Mouse (Mus musculus) hindbrain, embryonic 12.5 days (tissue): ENCODE measurements around the gene Actn3. TPM values are rescaled to one million over a fixed set of nuclear protein-coding genes. Genes with fewer than 3 reads are reported as not detected.
A peak's percentile ranks its signal among the peaks of the same experiment; 100 is the strongest.

ENCODE experiments used
- ATAC-seq: fragments of 200-750 bp; cut with Nextera tagmentation; 2 replicates; pipeline ENCODE4 v1.8.0; 2017; ENCODE audit warnings: moderate TSS enrichment; ENCODE audit not compliant: low FRiP score
- H3K27ac ChIP-seq: fragments of 300-500 bp; sonication (generic); 2 replicates; pipeline ENCODE4 v1.5.1; 2016; ENCODE audit warnings: mild to moderate bottlenecking
- H3K27me3 ChIP-seq: fragments of 300-500 bp; sonication (generic); 2 replicates; pipeline ENCODE4 v1.6.1; 2016; ENCODE audit warnings: mild to moderate bottlenecking
- H3K36me3 ChIP-seq: fragments of 300-500 bp; sonication (generic); 2 replicates; pipeline ENCODE4 v1.6.1; 2016; ENCODE audit warnings: mild to moderate bottlenecking
- H3K4me1 ChIP-seq: fragments of 300-500 bp; sonication (generic); 2 replicates; pipeline ENCODE4 v1.6.1; 2016
- H3K4me2 ChIP-seq: fragments of 300-500 bp; sonication (generic); replicated peaks from 2 replicates; pipeline ENCODE4 v1.6.1; 2016; ENCODE audit warnings: mild to moderate bottlenecking
- H3K4me3 ChIP-seq: fragments of 300-500 bp; sonication (generic); 2 replicates; pipeline ENCODE4 v1.5.1; 2016; ENCODE audit warnings: mild to moderate bottlenecking
- H3K9ac ChIP-seq: fragments of 300-500 bp; sonication (generic); 2 replicates; pipeline ENCODE4 v1.6.1; 2016; ENCODE audit warnings: mild to moderate bottlenecking, moderate library complexity
- H3K9me3 ChIP-seq: fragments of 300-500 bp; sonication (generic); replicated peaks from 2 replicates; pipeline ENCODE4 v1.6.1; 2016; ENCODE audit warnings: mild to moderate bottlenecking
- WGBS: fragments of 180-500 bp; shearing (Covaris S2); methylation state at CpG from one replicate; pipeline ENCODE4 v1.1.7; 2016; 5-methylcytosine and 5-hydroxymethylcytosine counted together
- polyA plus RNA-seq: library from polyadenylated mRNA; unstranded; fragments of >200 nt; fragmentation: Nextera tagmentation; extraction: Ambion mirVana; gene quantifications from 2 replicates; pipeline ENCODE4 v1.2.1, GENCODE M21; 2016

The Actn3 gene
- polyA plus RNA-seq: 2.6 and 4.2 TPM in 2 replicates

- H3K27ac ChIP-seq: peak within 1 kb of the TSS; percentile 71
- WGBS: 4% methylated on average over 17 of the region's 17 CpGs
- ATAC-seq: peak; percentile 9; the same call in 1 of the 2 replicates
These were observed at the start of gene Actn3 for GRCm38 (mm10) chr19:4877785-4878184. TSS of gene Actn3 (minus strand) at chr19:4877909.

DNA sequence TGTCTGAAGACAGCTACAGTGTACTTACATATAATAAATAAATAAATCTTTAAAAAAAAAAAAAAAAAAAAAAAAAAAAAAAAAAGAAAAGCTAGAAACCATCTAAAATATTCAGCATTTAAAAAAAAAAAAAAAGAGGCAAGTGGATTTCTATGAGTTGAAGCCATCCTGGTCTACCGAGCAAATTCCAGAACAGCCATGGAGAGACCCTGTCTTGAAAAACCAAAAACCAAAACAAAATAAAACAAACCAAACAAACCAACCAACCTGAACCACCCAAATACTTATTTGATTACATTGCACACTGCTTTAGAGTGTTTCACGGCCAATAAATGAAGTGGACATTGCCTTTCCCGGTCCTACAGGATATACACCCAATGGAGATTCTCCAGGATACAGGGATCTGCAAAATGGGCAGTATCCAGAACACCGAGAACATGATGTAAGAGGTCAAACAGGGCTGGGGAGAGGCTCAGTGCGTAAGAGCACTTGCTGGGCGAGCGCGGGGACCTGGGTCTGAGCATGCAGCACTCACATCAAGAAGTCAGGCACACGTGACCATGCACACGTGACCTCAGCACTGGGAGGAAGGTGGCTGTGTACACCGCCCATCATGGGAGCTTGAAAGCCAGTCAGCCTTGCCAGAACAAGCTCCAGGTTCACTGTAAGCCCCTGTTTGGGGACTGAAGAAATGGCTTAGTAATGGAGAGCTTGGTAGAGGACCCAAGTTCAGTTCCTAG is 47.6 kb upstream of the Actn3 start:
- Histone ChIP-seq H3K4me2 (no peak overlapping the region), H3K4me1 (peaks cover 23% of the 10 kb centered on the region), H3K27me3 (no peaks in the 10 kb centered on the region)

More at GRCm38 (mm10) chr19:4877785-4878184, at the start of gene Actn3:
- H3K9me3 ChIP-seq: no peaks in the 10 kb centered on the region
- H3K4me3 ChIP-seq: peak within 1 kb of the TSS; percentile 96
- peaks cover 21% of the 10 kb centered on the region for H3K4me1 ChIP-seq
- H3K9ac ChIP-seq: peak within 1 kb of the TSS; percentile 82
- peak within 1 kb of the TSS; percentile 92 for H3K4me2 ChIP-seq
- 0 out of 2 replicates have a peak, but pooled peaks cover 5% of the 10 kb centered on the region for H3K27me3 ChIP-seq
- H3K36me3 ChIP-seq: no peaks in the 10 kb centered on the region

DNA sequence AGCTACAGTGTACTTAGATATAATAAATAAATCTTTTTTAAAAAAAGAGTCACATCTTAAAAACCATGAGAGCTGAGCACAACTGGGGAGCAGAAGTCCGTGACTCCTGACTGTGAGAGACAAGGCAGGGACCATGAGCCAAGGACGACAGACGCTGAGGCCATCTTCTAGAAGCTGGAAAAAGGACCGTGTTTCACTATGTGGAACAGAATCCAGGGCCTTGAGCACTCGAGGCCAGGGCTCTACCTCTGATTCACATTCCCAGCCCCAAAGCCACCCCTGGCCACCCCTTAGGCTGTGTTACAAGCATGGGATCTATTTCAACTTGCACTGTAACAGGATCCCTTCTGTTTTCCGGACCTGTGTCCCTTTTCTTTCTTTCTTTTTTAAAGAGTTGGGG is 41.9 kb upstream of the Actn3 start:
- Histone ChIP-seq H3K4me1 (no peaks in the 10 kb centered on the region), H3K36me3 (peaks cover 99% of the 10 kb centered on the region)

More for the DNA sequence above, 47.6 kb upstream of the Actn3 start:
- no peaks in the 10 kb centered on the region for H3K9me3 ChIP-seq
- no peak overlapping the region for H3K27ac ChIP-seq
- ATAC-seq: no peak
- no peak overlapping the region for H3K9ac ChIP-seq
- H3K4me3 ChIP-seq: no peak overlapping the region
- peaks cover 58% of the 10 kb centered on the region for H3K36me3 ChIP-seq
- WGBS: 96% methylated on average over 11 of the region's 11 CpGs

DNA sequence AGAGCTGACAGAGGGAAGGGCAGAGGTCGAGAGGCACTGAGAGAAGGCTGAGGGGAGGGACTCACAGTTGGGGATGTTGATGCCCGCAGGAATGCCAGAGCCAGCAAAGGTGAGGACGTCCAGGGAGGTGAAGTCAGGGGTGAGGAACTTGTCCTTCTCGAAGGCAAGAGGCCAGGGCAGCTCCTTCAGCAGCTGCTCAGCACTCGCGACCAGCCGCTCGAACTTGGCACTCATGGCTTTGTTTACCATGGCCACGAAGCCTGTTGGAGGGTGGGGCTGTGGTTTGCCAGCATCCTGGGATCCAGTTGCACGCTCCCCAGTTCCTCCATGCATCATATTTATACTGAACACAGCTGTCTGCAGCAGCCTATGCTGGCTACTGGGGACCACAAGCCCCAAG is 39.1 kb upstream of the Actn3 start:
- H3K27me3 ChIP-seq: no peaks in the 10 kb centered on the region
- 91% methylated on average over 10 of the region's 10 CpGs for WGBS
- no peak for ATAC-seq
- H3K27ac ChIP-seq: no peak overlapping the region
- no peak overlapping the region for H3K4me2 ChIP-seq
- no peak overlapping the region for H3K4me3 ChIP-seq
- no peaks in the 10 kb centered on the region for H3K4me1 ChIP-seq
- no peaks in the 10 kb centered on the region for H3K9me3 ChIP-seq
- H3K9ac ChIP-seq: no peak overlapping the region
- H3K36me3 ChIP-seq: peaks cover 99% of the 10 kb centered on the region

More for the DNA sequence above, 41.9 kb upstream of the Actn3 start:
- Histone ChIP-seq H3K9me3 (no peaks in the 10 kb centered on the region), H3K27ac (no peak overlapping the region), H3K4me3 (no peak overlapping the region), H3K27me3 (no peaks in the 10 kb centered on the region), H3K4me2 (no peak overlapping the region), H3K9ac (no peak overlapping the region)
- 84% methylated on average over 6 of the region's 6 CpGs for WGBS
- ATAC-seq: no peak

GRCm38 (mm10) chr19:4915924-4916603 is 38.4 kb upstream of the Actn3 start:
- no peak overlapping the region for H3K27ac ChIP-seq
- H3K36me3 ChIP-seq: peaks cover 98% of the 10 kb centered on the region
- no peaks in the 10 kb centered on the region for H3K4me1 ChIP-seq
- ATAC-seq: no peak
- no peak overlapping the region for H3K4me3 ChIP-seq
- H3K4me2 ChIP-seq: no peak overlapping the region
- H3K27me3 ChIP-seq: no peaks in the 10 kb centered on the region
- H3K9me3 ChIP-seq: no peaks in the 10 kb centered on the region
- WGBS: 89% methylated on average over 15 of the region's 15 CpGs
- no peak overlapping the region for H3K9ac ChIP-seq

DNA sequence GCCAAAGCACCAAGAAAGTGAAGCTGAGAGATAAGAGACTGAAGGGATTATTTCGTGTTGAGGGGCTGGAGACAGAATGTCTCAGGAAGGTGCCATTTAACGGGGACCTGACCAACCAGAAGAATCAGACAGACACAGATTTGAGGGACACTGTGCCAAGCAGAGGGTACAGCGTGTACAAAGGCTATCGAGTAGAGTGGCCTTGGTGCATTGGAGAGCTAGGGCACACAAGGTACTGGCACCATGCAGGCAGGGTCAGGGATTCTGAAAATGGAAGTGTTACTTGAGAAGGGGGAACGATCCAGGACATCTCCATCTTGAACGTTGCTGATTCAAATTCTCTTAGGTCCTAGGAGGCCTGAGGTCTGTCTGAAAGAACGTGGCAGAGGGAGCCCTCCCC is 31.7 kb upstream of the Actn3 start:
- no peak overlapping the region for H3K9ac ChIP-seq
- H3K27me3 ChIP-seq: no peaks in the 10 kb centered on the region
- H3K27ac ChIP-seq: no peak overlapping the region
- 93% methylated on average over 7 of the region's 7 CpGs for WGBS
- H3K36me3 ChIP-seq: peaks cover 62% of the 10 kb centered on the region
- H3K9me3 ChIP-seq: no peaks in the 10 kb centered on the region
- no peak overlapping the region for H3K4me2 ChIP-seq
- no peak overlapping the region for H3K4me3 ChIP-seq
- H3K4me1 ChIP-seq: peaks cover 11% of the 10 kb centered on the region
- no peak for ATAC-seq

- 82% methylated on average over 4 of the region's 4 CpGs for WGBS
- peaks cover 55% of the 10 kb centered on the region for H3K36me3 ChIP-seq
- no peak overlapping the region for H3K4me2 ChIP-seq
- no peak for ATAC-seq
- no peaks in the 10 kb centered on the region for H3K27me3 ChIP-seq
- H3K4me3 ChIP-seq: no peak overlapping the region
- peaks cover 11% of the 10 kb centered on the region for H3K4me1 ChIP-seq
- H3K27ac ChIP-seq: no peak overlapping the region
- H3K9ac ChIP-seq: no peak overlapping the region
- H3K9me3 ChIP-seq: no peaks in the 10 kb centered on the region
These were observed 30.4 kb upstream of the Actn3 start for GRCm38 (mm10) chr19:4908107-4908506.

DNA sequence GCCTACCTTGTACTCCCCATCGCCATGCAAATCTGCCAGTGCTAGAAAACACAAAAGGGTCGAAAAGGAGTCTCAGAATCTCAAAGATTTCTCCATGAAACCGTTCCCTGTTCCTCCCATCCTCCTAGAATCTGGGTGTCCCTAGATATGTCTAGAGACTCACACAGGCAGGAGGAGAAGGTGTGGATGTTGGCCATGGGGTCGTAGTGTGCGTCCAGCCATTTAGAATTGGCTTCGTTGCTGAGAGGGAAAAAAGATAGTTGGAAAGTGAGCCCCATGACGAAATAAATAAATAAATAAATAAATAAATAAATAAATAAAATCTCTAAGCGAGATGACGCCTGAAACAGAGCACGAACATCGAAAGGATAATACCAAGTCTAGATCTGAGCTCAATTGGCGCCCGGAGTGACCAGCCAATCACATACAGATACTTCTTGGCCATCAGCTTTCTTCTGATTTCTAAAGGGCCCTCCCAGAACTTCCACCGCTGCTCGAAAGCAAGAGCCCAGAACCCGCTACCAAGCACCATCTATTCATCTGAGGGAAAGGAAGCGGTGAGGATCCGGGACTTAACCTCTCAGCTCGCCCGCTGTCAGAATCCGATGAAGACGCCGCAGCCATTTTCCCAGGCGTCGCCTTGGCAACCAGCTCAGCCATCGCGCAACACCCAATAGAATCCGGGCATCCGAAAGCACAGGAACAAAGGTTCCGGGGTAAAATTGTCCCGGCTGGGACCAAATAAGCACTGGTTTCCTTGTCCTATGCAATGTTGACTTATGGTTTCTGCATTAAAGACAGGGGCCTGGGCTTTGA is 28.5 kb upstream of the Actn3 start, which contains the start of gene Bbs1:
Gene Bbs1 (minus strand): TSS at position 650 of the 816 bp plus-strand sequence.
- Histone ChIP-seq H3K4me2 (peak within 1 kb of the TSS; percentile 73), H3K9me3 (no peaks in the 10 kb centered on the region), H3K27me3 (no peaks in the 10 kb centered on the region), H3K36me3 (peaks cover 41% of the 10 kb centered on the region), H3K4me3 (peak within 1 kb of the TSS; percentile 63), H3K4me1 (peaks cover 11% of the 10 kb centered on the region), H3K27ac (peak within 1 kb of the TSS; percentile 77), H3K9ac (peak within 1 kb of the TSS; percentile 71)
- WGBS: 9% methylated on average over 31 of the region's 31 CpGs
- ATAC-seq: peak; percentile 78

GRCm38 (mm10) chr19:4899888-4900287 is 22.2 kb upstream of the Actn3 start:
- Histone ChIP-seq H3K9me3 (no peaks in the 10 kb centered on the region), H3K4me3 (no peak overlapping the region), H3K4me2 (no peak overlapping the region), H3K36me3 (peaks cover 44% of the 10 kb centered on the region), H3K27me3 (no peaks in the 10 kb centered on the region), H3K4me1 (no peaks in the 10 kb centered on the region), H3K9ac (no peak overlapping the region), H3K27ac (no peak overlapping the region)
- whole genome bisulfite sequencing: 73% methylated on average over 3 of the region's 3 CpGs
- no peak for ATAC-seq

DNA sequence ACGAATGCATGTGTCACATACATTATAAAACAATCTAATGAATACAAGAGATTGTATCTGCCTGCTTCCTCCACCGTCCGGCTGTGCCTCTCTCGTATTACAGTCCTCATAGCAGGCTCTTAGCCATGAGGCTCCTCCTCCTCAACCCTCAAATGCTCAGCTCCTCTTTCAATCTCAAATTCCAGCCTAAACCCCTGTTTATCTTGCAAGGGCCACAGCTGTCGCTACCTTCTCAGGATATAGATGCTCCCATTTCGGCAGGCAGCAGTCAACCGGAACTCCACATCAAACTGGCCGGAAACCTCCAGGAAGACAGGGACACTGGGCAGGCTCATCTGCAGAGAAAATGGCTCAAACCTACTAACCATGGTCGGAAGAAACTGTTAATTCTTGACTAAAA is 21.3 kb upstream of the Actn3 start:
- Histone ChIP-seq H3K27me3 (no peaks in the 10 kb centered on the region), H3K4me2 (no peak overlapping the region), H3K4me3 (no peak overlapping the region), H3K4me1 (no peaks in the 10 kb centered on the region), H3K36me3 (peaks cover 48% of the 10 kb centered on the region), H3K9ac (no peak overlapping the region), H3K27ac (no peak overlapping the region), H3K9me3 (no peaks in the 10 kb centered on the region)
- no peak for ATAC-seq
- 78% methylated on average over 9 of the region's 9 CpGs for WGBS

DNA sequence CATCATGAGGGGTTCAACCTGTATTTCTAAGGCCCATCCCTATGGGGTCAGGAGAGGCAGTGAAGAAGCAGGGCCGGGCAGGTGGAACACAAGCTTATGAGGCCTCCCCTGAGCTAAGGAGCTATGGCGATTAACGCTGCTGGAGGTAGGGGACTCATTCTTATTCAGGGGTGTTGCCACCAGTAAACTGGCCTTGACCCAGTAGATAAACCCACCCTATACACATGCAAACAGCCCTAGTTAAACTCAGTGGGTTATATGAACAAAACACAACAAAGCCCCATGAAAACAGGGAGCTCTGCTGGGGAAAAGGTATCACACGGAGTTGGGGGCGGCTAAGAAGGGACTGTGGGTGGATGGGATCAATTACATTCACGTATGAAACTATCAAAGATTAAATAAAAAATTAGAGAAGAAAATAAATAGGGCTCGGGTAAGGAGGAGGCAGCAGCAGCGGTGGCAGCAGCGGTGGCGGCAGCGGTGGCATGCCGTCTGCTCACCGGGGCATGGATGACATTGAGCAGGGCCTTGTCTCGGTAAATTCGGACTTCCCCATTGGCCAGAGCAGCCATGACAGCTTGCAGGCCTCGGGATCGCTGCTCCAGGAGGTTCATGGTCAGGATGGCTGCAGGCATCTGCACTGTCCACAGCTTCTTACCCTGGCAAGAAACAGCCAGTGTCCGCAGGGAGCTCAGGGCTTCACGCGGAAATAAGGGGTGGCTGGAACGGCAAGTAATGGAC is 19.2 kb upstream of the Actn3 start:
- Histone ChIP-seq H3K27ac (no peak overlapping the region), H3K9me3 (no peaks in the 10 kb centered on the region), H3K27me3 (no peaks in the 10 kb centered on the region), H3K4me1 (no peaks in the 10 kb centered on the region), H3K36me3 (peaks cover 57% of the 10 kb centered on the region), H3K9ac (no peak overlapping the region), H3K4me3 (no peak overlapping the region), H3K4me2 (no peak overlapping the region)
- WGBS: 59% methylated on average over 21 of the region's 21 CpGs
- ATAC-seq: no peak
